Comparison of ENCODE assay signal across 15 mouse cellular contexts in genomic region chr10:40103790-40104189, GRCm38 (mm10). TPM values are rescaled to one million over a fixed set of nuclear protein-coding genes. Genes with fewer than 3 reads are reported as not detected.
DNase-seq lines count a peak whose midpoint lies in the region; ATAC-seq and TF ChIP-seq lines count a peak whose summit lies in the region.
"Had no signal": no experiment of that assay in that cellular context is flagged by ENCODE, and none has a peak within 500 bp of the region (broad histone marks: within the 10 kb centered on the region; RNA-seq: fewer than 3 reads in every experiment).

No protein-coding gene starts in this region.

- no peak overlapping the region for H3K27ac ChIP-seq in kidney, adult 2 months (ENCODE audit: insufficient read depth, low read depth, low read length)
- H3K27ac ChIP-seq in kidney, embryonic 14.5 days (ENCODE audit: low read depth, low read length) = no peak overlapping the region
- no peak overlapping the region for H3K27ac ChIP-seq in limb, embryonic 14.5 days (replicated peaks; ENCODE audit: low read depth, low read length)
- H3K27ac ChIP-seq in thymus, adult 2 months (ENCODE audit: control insufficient read depth, insufficient read depth, low read length) = no peak overlapping the region
- H3K27ac ChIP-seq: embryonic facial prominence, embryonic 10.5 days; forebrain, embryonic 15.5 days; heart, embryonic 13.5 days had no signal

- peaks cover 16% of the 10 kb centered on the region for H3K4me1 ChIP-seq in kidney, adult 2 months (ENCODE audit: control insufficient read depth, insufficient read depth, low read length)
- no peaks in the 10 kb centered on the region for H3K4me1 ChIP-seq in kidney, embryonic 14.5 days (ENCODE audit: control insufficient read depth, insufficient read depth, low read length)
- H3K4me1 ChIP-seq in limb, embryonic 14.5 days (ENCODE audit: control insufficient read depth, insufficient read depth, low read length) = peaks cover 6% of the 10 kb centered on the region
- peaks cover 5% of the 10 kb centered on the region; the same call in 1 of the 2 replicates for H3K4me1 ChIP-seq in thymus, adult 2 months (replicated peaks; ENCODE audit: control insufficient read depth, insufficient read depth, low read length)
- H3K4me1 ChIP-seq: embryonic facial prominence, embryonic 10.5 days; forebrain, embryonic 15.5 days had no signal

- no peaks in the 10 kb centered on the region for H3K9me3 ChIP-seq in kidney, embryonic 14.5 days (ENCODE audit: control insufficient read depth, low read length)
- no peaks in the 10 kb centered on the region for H3K9me3 ChIP-seq in limb, embryonic 14.5 days (ENCODE audit: control insufficient read depth, low read length)
- H3K9me3 ChIP-seq: embryonic facial prominence, embryonic 10.5 days; forebrain, embryonic 15.5 days; heart, embryonic 13.5 days had no signal

- WGBS in kidney, adult 2 months = 14% methylated on average over 5 of the region's 5 CpGs
- WGBS in kidney, embryonic 14.5 days = 61% methylated on average over 5 of the region's 5 CpGs
- WGBS in limb, embryonic 14.5 days = 55% methylated on average over 5 of the region's 5 CpGs
- WGBS in thymus, adult 2 months = 84% methylated on average over 5 of the region's 5 CpGs

- peak; percentile 14 for DNase-seq in adrenal gland, postnatal 14 days
- no peak for DNase-seq in adrenal gland, postnatal 4 days (ENCODE audit: low spot score in 2 of 2)
- peak; percentile 80 for DNase-seq in kidney, adult 2 months
- DNase-seq in brain, embryonic 14.5 days (ENCODE audit: low read depth) = peak; percentile 18
- DNase-seq in limb, embryonic 14.5 days (ENCODE audit: low spot score) = peak; percentile 50
- DNase-seq in layer of hippocampus, postnatal 10 days (ENCODE audit: low spot score in 2 of 2) = no peak
- no peak for DNase-seq in thymus, adult 2 months
- DNase-seq: liver, postnatal 0 days; thymus, postnatal 25 days had no signal

- H3K9ac ChIP-seq in kidney, embryonic 14.5 days (ENCODE audit: low read depth, low read length) = no peak overlapping the region
- no peak overlapping the region for H3K9ac ChIP-seq in limb, embryonic 14.5 days (ENCODE audit: low read depth, low read length, severe bottlenecking)
- H3K9ac ChIP-seq: forebrain, embryonic 15.5 days; heart, embryonic 13.5 days; liver, postnatal 0 days had no signal

- no peak overlapping the region for H3K4me3 ChIP-seq in kidney, adult 2 months (ENCODE audit: insufficient read depth, low read depth, low read length)
- no peak overlapping the region for H3K4me3 ChIP-seq in kidney, embryonic 14.5 days (ENCODE audit: low read length)
- H3K4me3 ChIP-seq in limb, embryonic 14.5 days (replicated peaks; ENCODE audit: low read length) = no peak overlapping the region
- no peak overlapping the region for H3K4me3 ChIP-seq in thymus, adult 2 months (ENCODE audit: control insufficient read depth, insufficient read depth, low read length)
- H3K4me3 ChIP-seq: embryonic facial prominence, embryonic 10.5 days; forebrain, embryonic 15.5 days; heart, embryonic 13.5 days had no signal

- TF ChIP-seq CTCF in kidney, adult 2 months (conservative IDR thresholded peaks at IDR 0.05; ENCODE audit: insufficient read depth, insufficient read length, low read depth, low read length) = no peak
- no peak for TF ChIP-seq CTCF in brain, embryonic 14.5 days (IDR thresholded peaks at IDR 0.05; ENCODE audit: borderline replicate concordance, extremely low read depth, insufficient read depth, insufficient read length)
- TF ChIP-seq CTCF in thymus, adult 2 months (IDR thresholded peaks at IDR 0.05; ENCODE audit: borderline replicate concordance, control insufficient read depth, extremely low read depth, insufficient read depth, low read length, poor library complexity) = no peak

- no peaks in the 10 kb centered on the region for H3K27me3 ChIP-seq in kidney, adult 2 months (replicated peaks; ENCODE audit: control insufficient read depth, insufficient read depth, low read length)
- no peaks in the 10 kb centered on the region for H3K27me3 ChIP-seq in kidney, embryonic 14.5 days (ENCODE audit: control insufficient read depth, insufficient read depth, low read length)
- no peaks in the 10 kb centered on the region for H3K27me3 ChIP-seq in limb, embryonic 14.5 days (ENCODE audit: control insufficient read depth, insufficient read depth, low read length)
- H3K27me3 ChIP-seq in thymus, adult 2 months (ENCODE audit: control insufficient read depth, insufficient read depth, low read length) = no peaks in the 10 kb centered on the region
- H3K27me3 ChIP-seq: forebrain, embryonic 15.5 days; heart, embryonic 13.5 days had no signal

- TF ChIP-seq POLR2A in kidney, adult 2 months (IDR thresholded peaks at IDR 0.05; ENCODE audit: low read depth, low read length) = no peak
- no peak for TF ChIP-seq POLR2A in brain, embryonic 14.5 days (IDR thresholded peaks at IDR 0.05; ENCODE audit: borderline replicate concordance, extremely low read depth, insufficient read depth, insufficient read length, poor library complexity, severe bottlenecking)
- no peak for TF ChIP-seq POLR2A in limb, embryonic 14.5 days (IDR thresholded peaks at IDR 0.05; ENCODE audit: borderline replicate concordance, extremely low read depth, insufficient read depth, insufficient read length)
- no peak for TF ChIP-seq POLR2A in thymus, adult 2 months (IDR thresholded peaks at IDR 0.05; ENCODE audit: control insufficient read depth, extremely low read depth, insufficient read depth, low read length, poor library complexity)

- no peaks in the 10 kb centered on the region for H3K36me3 ChIP-seq in kidney, adult 2 months (ENCODE audit: control insufficient read depth, insufficient read depth, low read length)
- no peaks in the 10 kb centered on the region for H3K36me3 ChIP-seq in kidney, embryonic 14.5 days (ENCODE audit: control insufficient read depth, insufficient read depth, low read length)
- H3K36me3 ChIP-seq in limb, embryonic 14.5 days (ENCODE audit: control insufficient read depth, insufficient read depth, low read length) = no peaks in the 10 kb centered on the region
- no peaks in the 10 kb centered on the region for H3K36me3 ChIP-seq in thymus, adult 2 months (ENCODE audit: control insufficient read depth, insufficient read depth, low read length)
- H3K36me3 ChIP-seq: embryonic facial prominence, embryonic 10.5 days; forebrain, embryonic 15.5 days; heart, embryonic 13.5 days had no signal

- no peak for ATAC-seq in kidney, embryonic 14.5 days (ENCODE audit: low FRiP score, low TSS enrichment)
- ATAC-seq in limb, embryonic 14.5 days (ENCODE audit: low FRiP score, low read depth) = no peak
- ATAC-seq: forebrain, embryonic 15.5 days; inflammation-experienced regulatory T-cells, adult 6 months; liver, postnatal 0 days; midbrain, embryonic 16.5 days had no signal

- H3K4me2 ChIP-seq in kidney, embryonic 14.5 days (replicated peaks; ENCODE audit: low read depth, low read length) = no peak overlapping the region
- no peak overlapping the region for H3K4me2 ChIP-seq in limb, embryonic 14.5 days (replicated peaks; ENCODE audit: low read depth, low read length, severe bottlenecking)
- H3K4me2 ChIP-seq: forebrain, embryonic 15.5 days; heart, embryonic 13.5 days had no signal

RNA-seq across cellular contexts. Expression of gene Slc16a10, which starts 38.3 kb away (rescaled TPM):
- total RNA-seq in adrenal gland, postnatal 14 days (2021) = 24.6 and 29.7 TPM in 2 replicates
- 10 to 100 TPM; 17.4 to 19.3 TPM for total RNA-seq in adrenal gland, postnatal 4 days (2021)
- polyA plus RNA-seq in kidney, adult 2 months (2012; rRNA removed) = 56.8 and 57.2 TPM in 2 replicates
- 4.2 and 9.2 TPM in 2 replicates for polyA plus RNA-seq in kidney, embryonic 14.5 days (2014; fragmentation: Nextera tagmentation; extraction: Ambion mirVana)
- polyA plus RNA-seq in brain, embryonic 14.5 days (2012; rRNA removed) = 3.0 and 7.5 TPM in 2 replicates
- 5.6 and 7.8 TPM in 2 replicates for polyA plus RNA-seq in limb, embryonic 14.5 days (2012; rRNA removed)
- polyA plus RNA-seq in limb, embryonic 14.5 days (2014; fragmentation: Nextera tagmentation; extraction: Ambion mirVana) = 8.7 and 9.6 TPM in 2 replicates
- total RNA-seq in layer of hippocampus, postnatal 10 days (2021) = 1 to 10 TPM; 2.1 to 2.2 TPM
- 45.4 and 50.0 TPM in 2 replicates for polyA plus RNA-seq in thymus, adult 2 months (2012; rRNA removed)

Comparison
In these comparisons a context has a peak if more than half of its experiments do, and no peak if none do; other contexts are left out.
1. DNase-seq: peak in adrenal gland, postnatal 14 days (single experiment), kidney, adult 2 months (single experiment), brain, embryonic 14.5 days (single experiment) and limb, embryonic 14.5 days (single experiment); none in adrenal gland, postnatal 4 days (0 of 2), layer of hippocampus, postnatal 10 days (0 of 2) and thymus, adult 2 months (single experiment).